Comparison of ENCODE assay signal across 9 mouse cellular contexts in genomic region chr6:34869225-34869915, GRCm38 (mm10). TPM values are rescaled to one million over a fixed set of nuclear protein-coding genes. Genes with fewer than 3 reads are reported as not detected.
DNase-seq lines count a peak whose midpoint lies in the region; ATAC-seq lines count a peak whose summit lies in the region.
"Had no signal": no experiment of that assay in that cellular context is flagged by ENCODE, and none has a peak within 500 bp of the region (broad histone marks: within the 10 kb centered on the region; RNA-seq: fewer than 3 reads in every experiment).

No protein-coding gene starts in this region.

- peak; percentile 33 for DNase-seq in embryo, embryonic 10.5 days (ENCODE audit: low spot score)
- no peak for DNase-seq in embryo, embryonic 11 days
- DNase-seq in T-cell, adult 2 months (ENCODE audit: low spot score), result peak; percentile 55
- DNase-seq in testis, postnatal 14 days (ENCODE audit: low spot score), result no peak
- DNase-seq in midbrain, embryonic 14.5 days, result no peak
- no peak for DNase-seq in right cerebral cortex, postnatal 14 days

- peak overlapping the region; percentile 17; the same call in 1 of the 2 replicates for H3K27ac ChIP-seq in intestine, embryonic 15.5 days
- no peak overlapping the region for H3K27ac ChIP-seq in midbrain, embryonic 14.5 days (replicated peaks; ENCODE audit: low read depth, low read length)
- H3K27ac ChIP-seq: hindbrain, embryonic 15.5 days had no signal

- no peaks in the 10 kb centered on the region for H3K27me3 ChIP-seq in intestine, embryonic 15.5 days (replicated peaks)
- H3K27me3 ChIP-seq in megakaryocyte, embryonic 14.5 days (replicated peaks), result no peaks in the 10 kb centered on the region
- no peaks in the 10 kb centered on the region for H3K27me3 ChIP-seq in midbrain, embryonic 14.5 days (ENCODE audit: control insufficient read depth, insufficient read depth, low read length)
- H3K27me3 ChIP-seq: hindbrain, embryonic 15.5 days had no signal

- H3K9me3 ChIP-seq in intestine, embryonic 15.5 days, result no peaks in the 10 kb centered on the region
- H3K9me3 ChIP-seq in megakaryocyte, embryonic 14.5 days, result no peaks in the 10 kb centered on the region
- no peaks in the 10 kb centered on the region for H3K9me3 ChIP-seq in midbrain, embryonic 14.5 days (ENCODE audit: control insufficient read depth, low read length)
- H3K9me3 ChIP-seq: hindbrain, embryonic 15.5 days had no signal

- WGBS in intestine, embryonic 15.5 days, result 55% methylated on average over 13 of the region's 13 CpGs
- 88% methylated on average over 13 of the region's 13 CpGs for WGBS in midbrain, embryonic 14.5 days

- H3K4me2 ChIP-seq in intestine, embryonic 15.5 days (replicated peaks), result no peak overlapping the region
- no peak overlapping the region for H3K4me2 ChIP-seq in midbrain, embryonic 14.5 days (ENCODE audit: low read length)
- H3K4me2 ChIP-seq: hindbrain, embryonic 15.5 days had no signal

- no peak overlapping the region for H3K9ac ChIP-seq in intestine, embryonic 15.5 days
- no peak overlapping the region for H3K9ac ChIP-seq in midbrain, embryonic 14.5 days (replicated peaks; ENCODE audit: low read length)
- H3K9ac ChIP-seq: hindbrain, embryonic 15.5 days had no signal

- H3K4me3 ChIP-seq in intestine, embryonic 15.5 days (replicated peaks), result no peak overlapping the region
- peak overlapping the region; percentile 88 for H3K4me3 ChIP-seq in megakaryocyte, embryonic 14.5 days (replicated peaks)
- no peak overlapping the region for H3K4me3 ChIP-seq in midbrain, embryonic 14.5 days (replicated peaks; ENCODE audit: low read depth, low read length)
- H3K4me3 ChIP-seq: hindbrain, embryonic 15.5 days had no signal

- peak; percentile 55 for ATAC-seq in intestine, embryonic 15.5 days
- ATAC-seq in midbrain, embryonic 14.5 days (ENCODE audit: low FRiP score, low TSS enrichment), result no peak

- no peaks in the 10 kb centered on the region for H3K36me3 ChIP-seq in intestine, embryonic 15.5 days
- H3K36me3 ChIP-seq in megakaryocyte, embryonic 14.5 days (replicated peaks; ENCODE audit: low read length), result peaks cover 95% of the 10 kb centered on the region
- H3K36me3 ChIP-seq in midbrain, embryonic 14.5 days (ENCODE audit: control insufficient read depth, insufficient read depth, low read length), result no peaks in the 10 kb centered on the region
- H3K36me3 ChIP-seq: hindbrain, embryonic 15.5 days had no signal

- peaks cover 14% of the 10 kb centered on the region; the same call in 1 of the 2 replicates for H3K4me1 ChIP-seq in intestine, embryonic 15.5 days (replicated peaks)
- H3K4me1 ChIP-seq in megakaryocyte, embryonic 14.5 days, result peaks cover 97% of the 10 kb centered on the region
- H3K4me1 ChIP-seq in midbrain, embryonic 14.5 days (ENCODE audit: control insufficient read depth, insufficient read depth, low read length), result no peaks in the 10 kb centered on the region

RNA-seq across cellular contexts. Expression of gene Tmem140, which starts 6.4 kb away (rescaled TPM):
- polyA plus RNA-seq in intestine, embryonic 15.5 days (2015; fragmentation: Nextera tagmentation; extraction: Ambion mirVana), result 1.7 and 1.8 TPM in 2 replicates
- 5.5 and 11.5 TPM in 2 replicates for polyA plus RNA-seq in megakaryocyte, embryonic 14.5 days (2012; ENCODE audit: insufficient read depth, low replicate concordance)
- 0.70 and 1.1 TPM in 2 replicates for polyA plus RNA-seq in midbrain, embryonic 14.5 days (2014; fragmentation: Nextera tagmentation; extraction: Ambion mirVana)

RNA-seq across cellular contexts. Expression of gene Cyren, which starts 8.5 kb away (rescaled TPM):
- polyA plus RNA-seq in intestine, embryonic 15.5 days (2015; fragmentation: Nextera tagmentation; extraction: Ambion mirVana), result 11.0 and 11.3 TPM in 2 replicates
- polyA plus RNA-seq in megakaryocyte, embryonic 14.5 days (2012; ENCODE audit: insufficient read depth, low replicate concordance), result 14.0 and 14.5 TPM in 2 replicates
- 6.1 and 8.7 TPM in 2 replicates for polyA plus RNA-seq in midbrain, embryonic 14.5 days (2014; fragmentation: Nextera tagmentation; extraction: Ambion mirVana)

RNA-seq across cellular contexts. Expression of gene Wdr91, which starts 41.3 kb away (rescaled TPM):
- 7.1 and 8.4 TPM in 2 replicates for polyA plus RNA-seq in intestine, embryonic 15.5 days (2015; fragmentation: Nextera tagmentation; extraction: Ambion mirVana)
- polyA plus RNA-seq in megakaryocyte, embryonic 14.5 days (2012; ENCODE audit: insufficient read depth, low replicate concordance), result 13.0 and 28.5 TPM in 2 replicates
- 14.8 and 17.5 TPM in 2 replicates for polyA plus RNA-seq in midbrain, embryonic 14.5 days (2014; fragmentation: Nextera tagmentation; extraction: Ambion mirVana)

RNA-seq across cellular contexts. Expression of gene Stra8, which starts 50.6 kb away (rescaled TPM):
- polyA plus RNA-seq in intestine, embryonic 15.5 days (2015; fragmentation: Nextera tagmentation; extraction: Ambion mirVana), result not detected in 2 replicates
- not detected in 2 replicates for polyA plus RNA-seq in megakaryocyte, embryonic 14.5 days (2012; ENCODE audit: insufficient read depth, low replicate concordance)
- not detected in 2 replicates for polyA plus RNA-seq in midbrain, embryonic 14.5 days (2014; fragmentation: Nextera tagmentation; extraction: Ambion mirVana)
- polyA plus RNA-seq: hindbrain, embryonic 15.5 days had no signal

Comparison
In these comparisons a context has a peak if more than half of its experiments do, and no peak if none do; other contexts are left out.
1. DNase-seq: peak in embryo, embryonic 10.5 days (single experiment) and T-cell, adult 2 months (single experiment); none in embryo, embryonic 11 days (single experiment), testis, postnatal 14 days (single experiment), midbrain, embryonic 14.5 days (single experiment) and right cerebral cortex, postnatal 14 days (single experiment).